ENCODE assay signal across 8 mouse cellular contexts in the genomic region with DNA sequence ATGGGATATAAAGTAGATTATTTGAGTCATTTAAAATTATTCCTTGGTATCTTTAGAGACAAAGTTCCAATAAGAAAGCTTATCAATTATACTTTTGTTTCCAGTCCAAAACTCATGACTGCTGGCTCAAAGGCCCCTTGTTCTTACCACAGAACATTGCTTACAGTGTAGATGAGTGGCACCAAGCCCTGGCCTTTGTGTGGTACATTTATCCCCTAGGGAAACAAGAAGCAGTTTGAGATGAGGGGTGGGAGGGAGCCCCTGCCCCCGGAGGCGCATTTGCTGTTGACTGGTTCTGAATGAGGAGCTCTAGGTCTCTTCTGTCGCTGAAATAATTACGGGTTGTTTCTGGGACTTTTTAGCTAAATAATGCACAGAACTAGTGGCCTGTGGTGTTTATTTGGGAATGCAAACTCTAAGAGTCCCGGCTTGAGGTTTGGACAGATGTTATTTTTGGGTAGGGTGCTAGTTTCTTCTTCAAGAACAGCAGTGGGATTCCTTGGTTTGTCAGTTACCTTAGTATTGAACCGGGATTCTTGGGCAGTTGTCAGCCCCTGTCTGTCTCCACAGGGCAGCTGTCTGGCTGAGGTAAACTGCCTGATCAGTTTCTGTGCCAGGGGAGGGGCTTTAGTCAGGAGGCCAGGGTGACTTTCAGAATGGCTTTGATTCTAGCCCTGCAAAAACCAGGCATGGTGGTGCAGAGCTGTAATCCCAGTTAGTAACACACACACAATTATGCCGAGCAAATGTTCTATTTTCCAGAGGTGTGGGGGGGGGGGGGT. TPM values are rescaled to one million over a fixed set of nuclear protein-coding genes. Genes with fewer than 3 reads are reported as not detected.
DNase-seq lines count a peak whose midpoint lies in the region; TF ChIP-seq lines count a peak whose summit lies in the region.

No protein-coding gene starts in this region.

- no peaks in the 10 kb centered on the region for H3K36me3 ChIP-seq in testis, adult 2 months (ENCODE audit: control insufficient read depth, insufficient read depth, low read length)

- no peaks in the 10 kb centered on the region for H3K27me3 ChIP-seq in testis, adult 2 months (ENCODE audit: control insufficient read depth, insufficient read depth, low read length)

- peak overlapping the region; percentile 74 for H3K27ac ChIP-seq in testis, adult 2 months (ENCODE audit: control insufficient read depth, insufficient read depth, low read depth, low read length)

- peak; percentile 53 for DNase-seq in cerebellum, adult 9-10 months
- no peak for DNase-seq in cerebellum, adult 18-20 months
- DNase-seq in testis, postnatal 10 days (ENCODE audit: low spot score): no peak
- DNase-seq in layer of hippocampus, adult 9-11 months: peak; percentile 86
- DNase-seq in testis, postnatal 14 days (ENCODE audit: low spot score): peak; percentile 45
- DNase-seq in urinary bladder, postnatal 10 days (ENCODE audit: low spot score): no peak
- no peak for DNase-seq in adrenal gland, postnatal 36 days

- peaks cover 20% of the 10 kb centered on the region for H3K4me1 ChIP-seq in testis, adult 2 months (ENCODE audit: control insufficient read depth, insufficient read depth, low read length)

- TF ChIP-seq POLR2A in testis, adult 2 months (IDR thresholded peaks at IDR 0.05; ENCODE audit: control insufficient read depth, low read depth, low read length): no peak

- no peak overlapping the region for H3K4me3 ChIP-seq in testis, adult 2 months (ENCODE audit: control insufficient read depth, low read depth, low read length)

- TF ChIP-seq CTCF in testis, adult 2 months (IDR thresholded peaks at IDR 0.05; ENCODE audit: control insufficient read depth, insufficient read depth, insufficient replicate concordance, low read depth, low read length): no peak

RNA-seq across cellular contexts. Expression of a gene that starts 19.4 kb away (rescaled TPM):
- polyA plus RNA-seq in testis, adult 2 months (2012; rRNA removed): 11.3 and 15.1 TPM in 2 replicates
- total RNA-seq in adrenal gland, postnatal 36 days (2021): 10 to 100 TPM; 27.4 to 66.4 TPM

RNA-seq across cellular contexts. Expression of a gene that starts 19.7 kb away (rescaled TPM):
- polyA plus RNA-seq in testis, adult 2 months (2012; rRNA removed): 6.6 and 7.7 TPM in 2 replicates
- 10 to 100 TPM; 48.3 to 73.1 TPM for total RNA-seq in adrenal gland, postnatal 36 days (2021)

RNA-seq across cellular contexts. Expression of a gene that starts 19.8 kb away (rescaled TPM):
- 0.76 and 1.2 TPM in 2 replicates for polyA plus RNA-seq in testis, adult 2 months (2012; rRNA removed)
- not detected for total RNA-seq in adrenal gland, postnatal 36 days (2021)

Comparison
In these comparisons a context has a peak if more than half of its experiments do, and no peak if none do; other contexts are left out.
1. DNase-seq: peak in cerebellum, adult 9-10 months (single experiment), layer of hippocampus, adult 9-11 months (single experiment) and testis, postnatal 14 days (single experiment); none in cerebellum, adult 18-20 months (0 of 2), testis, postnatal 10 days (single experiment), urinary bladder, postnatal 10 days (single experiment) and adrenal gland, postnatal 36 days (0 of 2).